Mouse (Mus musculus) CD4-positive naive resting alpha-beta T cell, adult 76 days (primary cell): ENCODE results near the gene Spg20. TPM values are rescaled to one million over a fixed set of nuclear protein-coding genes. Genes with fewer than 3 reads are reported as not detected.

Experiments used
- total RNA-seq: library from RNA; stranded (reverse); gene quantifications from one replicate; pipeline ENCODE4 v1.2.4, GENCODE M21; 2023

Spg20 gene
- total RNA-seq = 15.0 TPM

GRCm38 (mm10) chr3:55111935-55112709, at the start of gene Spg20:
TSS of gene Spg20 (plus strand) at chr3:55112108.

GRCm38 (mm10) chr3:55137039-55137438, 25.1 kb downstream of the Spg20 start, which contains the start of gene Ccdc169:
TSS of gene Ccdc169 (plus strand) at chr3:55137339.

GRCm38 (mm10) chr3:55181766-55182165, 69.9 kb downstream of the Spg20 start, which contains the start of gene Sohlh2:
TSS of gene Sohlh2 (plus strand) at chr3:55182028.

Other genes starting within 250 kb of the Spg20 start
- not detected for gene Sertm1, start 196.2 kb upstream of the Spg20 start, total RNA-seq
- gene Ccna1, start 56.6 kb upstream of the Spg20 start, total RNA-seq = not detected
- gene Ccdc169, start 25.2 kb downstream of the Spg20 start, total RNA-seq = 0.18 TPM
- gene Sohlh2, start 69.9 kb downstream of the Spg20 start, total RNA-seq = not detected
- 0.12 TPM for gene Dclk1, start 130.3 kb downstream of the Spg20 start, total RNA-seq